Mouse (Mus musculus) erythroblast, adult 5-6 weeks (primary cell): Measurements from ENCODE around the gene Arhgap27. TPM values are rescaled to one million over a fixed set of nuclear protein-coding genes. Genes with fewer than 3 reads are reported as not detected.

Experiments used
- ATAC-seq: replicated peaks from 2 replicates; pipeline ENCODE4 v1.8.0; 2016; ENCODE audit warnings: moderate number of reproducible peaks, mild to moderate bottlenecking, moderate TSS enrichment, inconsistent platforms; ENCODE audit not compliant: poor library complexity, low FRiP score, severe bottlenecking
- total RNA-seq, 2 experiments: library from RNA; stranded (forward) in 1 of 2; stranded (reverse) in 1 of 2; fragments of 150-400 nt in 1 of 2; fragments of 200-764, 138-1000 nt in 1 of 2; gene quantifications; 2 replicates each; pipeline versions ENCODE4 v1.2.3 to v1.2.4; 2015 to 2017; ENCODE audit warnings: low replicate concordance in 2 of 2

Arhgap27 gene
- total RNA-seq, 2 experiments from 2014 or later: 5.7 to 7.9 TPM

DNA sequence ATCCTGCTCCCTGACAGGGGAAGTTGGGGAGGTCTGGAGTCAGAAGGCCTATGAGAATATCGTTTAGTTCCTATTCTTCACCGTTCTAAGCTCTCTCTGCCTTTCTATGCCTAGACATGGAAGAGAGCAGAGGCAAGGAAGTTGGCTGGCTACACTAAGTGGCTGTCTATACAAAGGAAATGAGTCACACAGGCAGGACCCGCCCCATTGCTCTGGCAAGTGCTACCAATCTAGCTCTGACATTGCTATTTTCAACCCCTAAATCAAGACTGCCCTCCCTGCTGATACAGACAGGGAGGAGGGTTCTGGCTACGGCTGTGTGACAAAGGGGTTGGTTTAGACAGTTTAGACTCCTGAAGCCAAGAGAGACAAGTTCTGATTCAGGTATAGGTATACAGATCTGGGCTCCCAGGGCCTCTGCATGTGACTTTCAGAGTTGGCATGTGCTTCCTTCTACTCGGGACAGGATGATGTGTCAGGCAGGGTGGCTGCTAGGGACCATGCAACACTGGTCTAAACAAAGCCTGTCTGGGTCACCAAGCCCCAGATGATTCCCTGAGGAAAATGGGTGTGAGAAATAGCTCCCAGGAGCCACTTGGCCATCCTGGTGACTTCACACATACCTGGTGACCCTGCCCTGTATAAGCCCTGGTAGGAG, 18.6 kb upstream of the Arhgap27 start:
- ATAC-seq: no peak

DNA sequence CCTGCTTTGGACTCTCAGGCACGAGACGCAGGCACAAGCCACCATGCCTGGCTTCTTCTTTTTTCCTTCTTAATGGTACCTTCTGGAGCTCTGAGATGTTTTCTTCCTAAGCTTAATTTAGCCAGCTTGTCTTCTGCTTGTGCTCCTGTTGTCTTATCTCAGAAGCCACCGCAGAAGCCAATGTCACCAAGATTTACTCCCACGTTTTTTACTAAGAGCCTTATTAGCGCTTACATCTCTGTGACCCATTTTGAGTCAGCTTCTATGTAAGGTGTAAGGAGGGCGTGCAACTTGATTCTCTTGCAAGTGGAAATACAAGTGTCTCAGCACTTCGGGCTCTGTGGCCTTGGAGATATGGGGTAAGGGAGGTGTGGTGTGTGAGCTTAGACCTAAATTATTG, 18.0 kb upstream of the Arhgap27 start:
- no peak for ATAC-seq

DNA sequence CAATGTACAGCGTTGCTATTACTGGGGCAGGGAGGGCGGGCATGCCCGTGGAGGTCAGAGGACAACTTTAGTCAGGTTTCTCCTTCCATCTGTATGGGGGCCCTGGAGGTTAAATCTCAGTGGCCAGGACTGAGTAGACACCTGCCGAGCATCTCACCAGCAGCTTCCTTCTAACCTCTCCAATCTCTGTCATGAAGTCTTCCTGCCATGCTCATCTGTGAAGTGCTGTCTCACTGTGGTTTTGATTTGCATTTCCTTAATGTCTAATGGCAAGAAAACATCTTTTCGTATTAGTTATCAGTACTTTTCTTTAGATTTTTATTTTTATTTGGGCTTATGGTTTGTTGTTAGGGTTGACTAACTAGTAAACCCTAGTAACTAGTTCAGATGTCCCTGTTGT, 17.0 kb upstream of the Arhgap27 start:
- no peak for ATAC-seq

DNA sequence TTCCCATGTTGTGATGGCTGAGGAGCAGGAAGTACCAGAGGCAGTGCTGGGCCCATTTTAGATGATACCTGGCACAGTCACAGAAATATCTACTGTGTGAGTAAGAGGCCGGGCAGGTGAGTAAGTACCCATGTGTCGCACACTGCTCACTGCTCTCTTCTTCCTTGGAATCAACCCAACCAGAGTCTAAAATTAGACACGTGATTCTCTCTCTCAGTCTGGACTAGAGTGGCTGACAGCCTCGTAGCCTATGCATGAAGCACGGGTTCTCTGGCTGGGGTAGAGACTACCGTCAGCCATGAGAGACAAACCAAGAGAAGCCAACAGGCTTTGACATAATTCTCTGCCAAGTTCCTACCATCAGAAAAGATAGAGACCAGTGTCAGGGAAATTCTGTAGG, 14.8 kb upstream of the Arhgap27 start:
- no peak for ATAC-seq

DNA sequence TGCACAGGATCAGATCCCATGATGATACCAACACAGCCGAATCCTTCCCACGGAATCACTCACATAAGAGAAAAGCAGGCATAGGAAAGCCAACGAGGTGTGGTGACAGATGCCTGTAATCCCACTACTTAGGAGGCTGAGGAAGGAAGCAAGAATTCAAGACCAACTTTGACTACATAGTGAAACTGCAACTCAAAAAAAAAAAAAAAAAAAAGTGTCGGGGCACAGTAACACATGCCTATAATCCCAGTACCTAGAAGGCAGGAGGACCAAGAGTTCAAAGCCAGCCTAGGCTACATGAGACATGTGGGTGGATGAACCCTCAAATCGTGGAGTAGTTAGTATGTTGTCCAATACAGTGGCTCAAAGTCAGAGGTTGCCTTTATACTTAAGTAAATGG, 12.3 kb upstream of the Arhgap27 start:
- ATAC-seq: no peak

DNA sequence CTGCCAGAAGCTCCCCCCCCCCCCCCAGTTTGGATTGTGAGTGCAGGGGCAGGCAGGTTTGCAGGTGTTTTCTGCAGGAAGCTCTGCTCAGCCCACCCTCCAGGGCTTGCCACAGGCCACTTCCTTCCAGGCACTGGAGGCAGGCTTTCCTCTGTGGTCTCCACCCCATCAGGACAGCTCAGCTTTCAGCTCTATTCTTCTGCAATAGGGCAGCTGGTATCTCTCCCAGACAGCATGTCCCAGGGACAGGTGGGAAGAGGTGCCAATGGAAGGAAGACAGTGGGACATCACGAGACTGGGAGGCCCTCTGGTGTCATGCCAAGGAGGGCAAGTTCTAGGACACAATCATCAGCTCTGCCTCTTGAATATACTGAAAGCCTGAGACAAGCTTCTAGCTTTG, 11.8 kb upstream of the Arhgap27 start:
- no peak for ATAC-seq

DNA sequence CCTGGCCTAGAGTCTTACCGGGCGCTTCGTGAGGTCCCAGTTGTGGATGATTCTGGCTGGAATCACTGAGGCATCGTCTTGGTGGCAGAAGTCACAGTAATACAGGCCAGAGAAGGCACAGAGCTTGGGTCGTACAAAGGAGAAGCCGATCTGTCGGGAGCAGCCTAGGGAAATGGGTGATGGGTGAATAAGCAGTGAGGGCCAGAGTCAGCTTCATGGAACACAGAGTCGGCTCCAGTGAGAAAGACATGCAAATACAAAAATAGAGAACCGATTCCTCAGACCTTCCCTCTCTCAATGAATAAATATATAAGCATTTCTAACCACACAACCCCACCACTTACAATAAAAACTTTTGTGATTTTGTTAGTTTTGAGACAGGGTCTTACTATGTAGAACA, 10.4 kb upstream of the Arhgap27 start:
- no peak for ATAC-seq

DNA sequence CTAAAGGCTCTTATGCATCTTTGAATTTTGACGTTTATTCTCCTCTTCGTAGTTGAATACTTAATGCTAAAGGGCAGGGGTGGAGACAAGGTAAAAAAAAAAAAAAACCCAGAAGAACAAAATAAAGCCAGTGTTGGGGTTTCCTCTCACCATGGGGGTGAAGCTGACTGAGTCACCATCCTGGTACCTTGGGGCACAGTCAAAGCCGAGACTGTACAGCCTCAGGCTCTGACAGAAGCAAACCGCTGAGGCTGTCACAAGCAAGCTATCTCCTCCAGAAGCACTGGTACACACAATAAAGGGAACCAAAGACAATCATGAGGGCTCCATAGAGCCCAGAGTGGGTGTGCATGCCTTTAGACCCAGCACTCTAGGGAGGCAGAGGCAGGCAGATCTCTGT, 9.1 kb upstream of the Arhgap27 start:
- no peak for ATAC-seq

DNA sequence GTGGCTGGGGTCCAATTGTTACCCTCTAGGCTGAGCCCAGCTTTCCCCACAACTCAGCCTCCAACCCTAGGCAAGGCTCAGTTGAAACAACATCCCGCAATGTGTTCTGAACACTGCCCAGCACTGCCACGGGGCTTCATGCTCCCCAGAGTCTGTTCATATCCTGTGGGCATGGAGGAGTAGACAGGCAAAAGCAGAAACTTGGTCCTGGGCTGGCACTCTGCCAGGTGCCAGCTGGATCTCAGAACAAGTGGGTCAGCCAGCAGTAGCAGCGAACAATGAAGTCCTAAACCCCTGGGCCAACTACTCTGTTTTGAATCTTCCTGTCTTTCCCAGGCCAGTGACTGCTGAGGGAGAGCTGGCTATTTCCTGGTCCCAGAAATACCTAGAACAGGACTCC, 8.6 kb upstream of the Arhgap27 start:
- ATAC-seq: no peak

DNA sequence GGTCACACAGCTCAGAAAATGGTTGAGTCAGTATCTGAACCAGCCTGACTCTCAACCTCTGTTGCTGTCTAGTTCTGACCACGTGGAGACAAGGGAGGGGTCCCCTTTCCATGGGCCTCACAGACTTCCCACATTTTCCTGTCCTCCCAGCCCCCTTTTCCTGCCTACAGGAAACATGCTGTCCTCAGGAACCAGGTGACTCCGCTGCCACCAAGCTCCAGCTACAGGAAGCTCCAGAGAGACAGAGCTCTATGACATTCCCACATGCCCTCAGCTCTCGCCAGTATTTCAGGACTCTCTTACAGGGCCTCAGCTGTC, 7.7 kb upstream of the Arhgap27 start:
- no peak for ATAC-seq

DNA sequence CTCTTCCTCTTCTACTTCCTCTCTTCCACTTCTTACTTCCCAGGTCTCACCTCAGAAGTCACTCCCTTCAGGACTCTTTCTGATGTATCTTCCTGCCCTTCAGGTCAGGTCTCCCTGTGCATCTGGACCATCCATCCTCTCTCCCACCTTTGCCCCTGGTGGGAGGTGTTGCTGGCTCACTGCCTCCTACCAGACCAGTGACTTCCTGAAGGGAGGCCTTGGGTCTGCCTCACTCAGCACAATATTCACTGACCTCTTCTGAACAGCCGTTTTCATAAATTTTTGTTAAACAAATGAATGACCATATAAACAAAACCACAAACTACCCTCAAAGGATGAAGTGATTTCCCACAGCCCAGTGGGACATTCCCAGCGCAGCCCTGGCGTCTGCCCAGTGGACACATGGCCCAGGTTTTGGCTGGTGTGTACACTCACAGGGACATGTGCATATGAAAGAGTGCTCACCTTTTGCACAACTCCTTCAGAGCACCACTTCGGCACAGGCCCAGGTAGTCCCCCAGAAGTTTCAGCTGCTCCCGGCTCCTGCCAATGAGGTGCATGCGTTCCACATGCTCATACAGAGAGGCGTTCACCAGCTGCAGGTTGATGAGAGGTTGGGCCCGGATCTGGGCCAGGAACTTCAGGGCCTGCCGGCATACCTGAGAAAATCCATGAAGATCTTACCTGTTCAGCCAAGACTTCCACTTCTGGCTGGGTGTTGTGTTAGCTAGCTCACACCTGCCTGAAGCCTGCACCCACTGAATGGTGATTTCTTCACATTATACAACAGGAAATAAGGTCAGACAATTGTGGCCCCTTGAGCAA, 7.1 kb upstream of the Arhgap27 start:
- ATAC-seq: no peak

DNA sequence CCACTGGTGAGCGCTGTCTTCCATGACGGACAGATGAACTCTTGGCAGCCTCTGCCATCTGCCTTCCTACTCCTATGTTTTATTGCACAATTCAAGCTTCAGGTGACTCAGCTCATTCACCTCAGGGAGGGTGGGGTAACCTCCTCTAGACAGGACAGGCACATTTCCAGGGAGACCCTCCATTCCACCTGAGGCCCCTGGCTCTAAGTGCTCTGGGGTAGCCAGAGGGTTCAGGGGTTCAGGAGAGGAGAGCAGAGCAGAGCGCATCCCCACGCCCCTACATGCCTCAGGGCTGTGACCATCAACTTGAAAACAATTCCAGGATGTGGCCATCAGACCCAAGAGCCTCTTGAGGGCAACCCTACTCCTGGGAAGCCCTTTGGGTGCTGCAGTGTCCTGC, 2.0 kb upstream of the Arhgap27 start:
- ATAC-seq: no peak

DNA sequence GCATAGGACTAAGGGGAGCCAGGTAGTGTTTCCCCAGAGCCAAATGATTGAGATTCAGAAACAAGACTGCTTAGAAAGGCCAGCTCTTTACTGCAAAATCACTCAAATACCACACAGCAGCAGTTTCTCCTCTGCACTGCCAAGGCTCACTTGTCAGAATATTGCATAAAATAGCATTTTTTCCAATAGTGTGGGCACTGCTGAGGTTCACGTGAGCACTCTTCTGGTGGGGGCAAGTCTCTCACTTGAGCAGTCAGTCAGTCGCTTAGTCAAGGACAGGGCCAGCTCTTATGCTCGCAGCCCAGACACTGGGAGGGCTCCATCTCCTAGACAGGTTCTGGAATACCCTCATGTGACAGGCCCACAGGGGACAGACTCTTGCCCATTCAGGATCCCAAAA, 1.5 kb upstream of the Arhgap27 start:
- no peak for ATAC-seq

DNA sequence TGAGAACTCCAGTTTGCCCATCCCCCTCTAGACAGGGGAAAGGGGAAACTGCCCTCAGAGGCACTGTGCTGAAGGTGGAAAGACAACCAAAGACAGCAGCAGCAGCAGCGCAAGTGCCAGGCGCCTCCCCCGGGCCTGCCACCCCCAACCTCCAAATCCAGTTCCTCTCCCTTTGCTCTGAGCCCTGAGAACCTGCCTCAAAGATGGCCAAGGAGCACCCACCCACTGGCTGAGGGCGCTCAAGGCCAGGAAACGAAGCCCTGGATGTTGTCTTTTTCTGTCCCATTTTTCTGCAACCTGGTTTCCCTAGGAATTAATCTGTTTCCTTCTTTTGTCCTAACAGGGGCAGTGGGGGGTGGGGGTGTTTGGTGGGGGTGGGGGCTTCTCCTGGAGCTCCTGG, 843 bp upstream of the Arhgap27 start:
- ATAC-seq: no peak

DNA sequence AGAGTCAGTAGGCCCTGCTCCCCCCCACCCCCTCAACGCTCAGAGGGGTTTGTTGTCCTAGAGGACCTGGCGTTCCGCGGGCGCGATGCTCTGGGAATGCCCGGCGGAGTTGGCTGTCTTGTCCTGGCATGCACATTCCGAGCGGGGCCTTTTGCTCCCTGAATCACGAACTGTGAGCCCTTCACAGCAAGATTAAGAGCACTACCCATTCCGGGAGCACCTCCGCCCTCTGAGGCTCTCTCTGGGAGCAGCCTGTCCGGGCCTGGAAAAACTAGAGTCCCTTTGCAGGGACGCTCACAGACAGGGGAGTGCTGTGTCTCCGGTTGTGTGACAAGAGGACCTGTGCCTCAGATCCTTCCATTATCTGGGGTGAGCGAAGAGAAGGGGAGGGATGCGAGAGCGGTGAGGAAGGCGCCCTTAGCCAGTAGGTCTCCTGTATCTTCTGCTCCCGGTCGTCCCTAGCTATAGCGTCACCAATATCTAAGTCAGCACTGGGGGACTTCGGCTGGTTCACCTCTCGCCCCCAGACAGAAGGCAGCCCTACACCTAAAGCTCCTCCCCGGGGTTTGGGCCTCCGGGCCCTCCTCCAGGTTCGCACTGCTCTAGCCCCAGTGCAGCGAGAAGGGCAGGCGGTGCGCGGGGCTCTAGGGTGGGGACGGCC, 841 bp downstream of the Arhgap27 start:
- no peak for ATAC-seq

DNA sequence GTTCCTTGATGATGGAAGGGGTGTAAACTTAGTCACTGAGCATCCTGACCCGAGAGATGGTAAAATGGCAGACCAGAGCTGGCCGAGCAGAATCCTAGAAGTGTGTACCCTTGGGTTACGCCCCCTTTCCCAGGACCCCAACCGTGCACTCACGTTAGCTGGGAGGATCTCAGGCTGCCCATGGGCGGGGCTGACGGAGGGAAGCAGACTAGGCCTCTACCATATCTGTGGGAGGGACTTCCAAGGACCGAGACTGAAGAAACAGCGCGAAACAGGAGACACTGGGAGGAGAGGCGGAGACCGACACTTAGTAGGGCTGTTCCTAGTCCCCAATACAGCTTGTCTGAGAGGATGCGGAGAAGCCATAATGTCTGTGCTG, 1.4 kb downstream of the Arhgap27 start:
- no peak for ATAC-seq

DNA sequence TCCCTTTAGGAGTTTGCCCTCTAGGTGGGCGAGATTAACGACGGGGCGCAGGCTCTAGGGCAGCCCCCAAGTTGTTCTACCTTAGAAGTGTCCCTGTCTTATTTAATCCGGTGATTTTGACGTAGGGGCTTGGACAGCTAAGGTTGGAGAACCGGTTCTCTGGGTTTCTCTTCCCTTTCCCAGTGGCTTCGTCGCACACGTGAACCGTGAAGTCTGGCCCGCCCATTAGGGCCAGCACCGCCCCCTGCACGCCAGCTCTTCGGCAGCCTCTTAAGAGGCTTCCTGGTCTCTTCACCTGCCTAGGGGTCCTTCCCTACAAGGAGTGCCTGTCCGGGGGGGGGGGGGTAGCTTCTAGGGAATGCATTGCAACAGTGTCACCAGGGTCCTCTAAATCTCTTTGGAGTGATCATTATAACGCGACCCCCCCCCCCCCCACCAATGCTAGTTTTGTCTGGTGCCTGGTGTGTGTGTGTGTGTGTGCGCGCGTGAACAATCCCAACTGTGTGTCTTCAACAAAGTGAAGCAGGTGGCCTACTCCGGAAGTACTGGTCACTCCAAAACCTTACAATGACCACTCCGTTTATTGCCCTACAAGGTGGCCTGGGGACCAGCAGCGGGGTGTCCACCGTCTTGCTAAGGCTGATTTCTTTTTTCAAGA, 2.0 kb downstream of the Arhgap27 start:
- ATAC-seq: no peak

DNA sequence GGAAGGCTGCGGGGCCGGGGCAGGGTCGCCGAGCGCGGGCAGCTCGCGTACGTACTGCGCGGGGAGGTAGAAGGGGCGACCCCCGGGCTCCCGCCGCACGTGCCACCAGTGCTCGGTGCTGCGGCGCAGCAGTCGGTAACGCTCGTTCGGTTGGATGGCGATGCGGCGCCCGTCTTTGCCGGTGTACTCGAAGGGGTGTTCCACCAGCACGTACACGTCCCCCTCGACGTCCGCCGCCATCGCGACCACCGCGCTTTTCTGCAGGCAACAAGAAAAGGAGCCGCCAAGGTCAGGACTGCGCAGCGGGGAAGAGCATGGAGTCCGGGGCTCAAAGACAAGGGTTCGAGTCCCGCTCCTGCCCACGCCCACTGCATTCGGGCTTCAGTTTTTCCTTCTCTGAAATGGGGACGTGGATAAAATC, 2.8 kb downstream of the Arhgap27 start:
- no peak for ATAC-seq

DNA sequence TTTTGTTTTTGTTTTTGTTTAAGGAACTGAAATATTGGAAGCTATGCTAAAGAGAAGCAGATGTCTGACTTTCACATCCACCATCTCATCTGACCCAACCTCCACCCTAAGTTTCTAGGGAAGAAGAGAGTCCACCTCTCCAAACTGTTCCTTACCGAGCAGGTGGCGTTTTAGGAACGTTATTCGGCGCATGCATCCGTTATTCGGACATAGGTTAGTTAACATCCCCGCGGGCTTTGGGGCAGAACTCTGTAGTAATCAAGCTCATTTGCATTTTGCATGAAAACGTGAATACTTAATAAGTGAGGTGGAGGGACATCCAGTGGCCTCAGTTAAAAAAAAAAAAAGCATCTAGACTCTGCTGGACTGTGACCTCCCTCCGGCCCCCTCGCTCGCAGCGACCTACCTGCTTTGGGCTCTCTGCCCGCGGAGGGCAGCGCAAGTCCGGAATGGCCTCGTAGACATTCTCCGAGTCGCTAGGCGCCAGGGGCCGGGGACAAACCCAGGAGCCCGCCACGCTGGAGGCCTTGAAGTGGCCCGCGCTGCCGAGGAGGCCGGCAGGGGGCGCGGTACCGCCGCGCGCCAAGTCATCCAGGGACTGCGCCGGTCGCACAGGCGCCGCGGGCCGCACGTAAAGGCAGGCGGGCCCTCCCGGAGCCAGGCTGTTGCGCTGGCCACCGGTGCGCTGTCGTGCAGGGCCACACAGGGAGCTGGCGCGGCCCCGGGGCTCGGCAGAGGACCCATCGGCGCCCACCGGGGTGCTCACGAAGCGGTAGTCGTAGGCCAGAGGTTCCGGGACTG, 3.5 kb downstream of the Arhgap27 start:
- no peak for ATAC-seq

DNA sequence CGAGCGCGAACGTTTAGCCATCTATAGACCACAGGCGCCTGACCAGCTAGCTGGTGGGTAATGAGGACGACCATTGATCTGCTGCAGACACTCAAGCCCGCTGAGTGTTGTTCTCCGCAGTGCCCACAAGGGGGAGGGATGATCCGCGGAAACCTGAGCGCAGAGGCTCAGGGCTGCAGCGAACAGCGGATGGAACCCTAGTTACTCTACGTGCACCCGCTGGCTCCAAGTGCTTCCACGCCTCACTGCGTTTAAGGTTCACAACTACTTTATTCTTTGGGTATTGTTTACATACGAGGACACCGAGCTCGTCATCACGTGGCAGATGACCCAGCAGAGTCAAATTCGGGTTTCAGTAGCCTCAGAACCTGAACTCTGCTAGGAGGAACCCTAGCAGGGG, 4.4 kb downstream of the Arhgap27 start:
- peak; percentile 72 for ATAC-seq
